Mouse (Mus musculus) heart, postnatal 0 days (tissue): ENCODE data around the gene Gm47996. TPM values are rescaled to one million over a fixed set of nuclear protein-coding genes. Genes with fewer than 3 reads are reported as not detected.

ENCODE experiments used
- ATAC-seq: fragments of 200-750 bp; cut with Nextera tagmentation; 2 replicates; pipeline ENCODE4 v1.8.0; 2017; ENCODE audit warnings: low read depth, moderate number of reproducible peaks, moderate library complexity; ENCODE audit not compliant: insufficient read depth
- DNase-seq: peaks from one replicate; pipeline ENCODE4 v3.0.0-alpha.2; 2016; ENCODE audit warnings: low spot score
- H3K27ac ChIP-seq: fragments of 300-500 bp; sonication (generic); 2 replicates; pipeline ENCODE4 v1.5.1; 2014; ENCODE audit warnings: low read depth, mild to moderate bottlenecking
- H3K27me3 ChIP-seq: fragments of 300-500 bp; sonication (generic); 2 replicates; pipeline ENCODE4 v1.6.1; 2014; ENCODE audit warnings: low read length, mixed read lengths; ENCODE audit not compliant: control insufficient read depth, insufficient read depth
- H3K36me3 ChIP-seq: fragments of 300-500 bp; sonication (generic); replicated peaks from 2 replicates; pipeline ENCODE4 v1.6.1; 2014; ENCODE audit warnings: low read length, mixed read lengths; ENCODE audit not compliant: control insufficient read depth, insufficient read depth
- H3K4me1 ChIP-seq: fragments of 300-500 bp; sonication (generic); 2 replicates; pipeline ENCODE4 v1.6.1; 2014; ENCODE audit warnings: antibody characterized with exemption; ENCODE audit not compliant: control insufficient read depth, insufficient read depth
- H3K4me2 ChIP-seq: fragments of 300-500 bp; sonication (generic); 2 replicates; pipeline ENCODE4 v1.6.1; 2014; ENCODE audit warnings: low read depth, mild to moderate bottlenecking, low read length, moderate library complexity
- H3K4me3 ChIP-seq: fragments of 300-500 bp; sonication (generic); 2 replicates; pipeline ENCODE4 v1.5.1; 2014; ENCODE audit warnings: low read depth, low read length
- H3K9ac ChIP-seq: fragments of 300-500 bp; sonication (generic); replicated peaks from 2 replicates; pipeline ENCODE4 v1.6.1; 2014; ENCODE audit warnings: low read depth, low read length, mixed read lengths
- H3K9me3 ChIP-seq: fragments of 300-500 bp; sonication (generic); replicated peaks from 2 replicates; pipeline ENCODE4 v1.6.1; 2016; ENCODE audit warnings: low read length; ENCODE audit not compliant: control insufficient read depth
- CTCF ChIP-seq: IDR thresholded peaks from 2 replicates; pipeline ENCODE4 v1.5.1; 2016; ENCODE audit warnings: antibody characterized with exemption, control low read depth, low read depth
- EP300 ChIP-seq: IDR thresholded peaks from 2 replicates; pipeline ENCODE4 v1.6.1; 2016; ENCODE audit warnings: antibody characterized with exemption, low read depth
- WGBS: fragments of 180-500 bp; shearing (Covaris S2); extraction: QIAGEN DNeasy Blood & Tissue Kit; methylation state at CpG from one replicate; pipeline ENCODE4 v1.1.7; 2014; 5-methylcytosine and 5-hydroxymethylcytosine counted together
- polyA plus RNA-seq: library from polyadenylated mRNA; unstranded; fragments of >200 nt; fragmentation: Nextera tagmentation; extraction: Ambion mirVana; gene quantifications from 2 replicates; pipeline ENCODE4 v1.2.1, GENCODE M21; 2015
- total RNA-seq: library from RNA; depleted of rRNA; stranded (reverse); fragments of >200 nt; gene quantifications from 2 replicates; pipeline ENCODE4 v1.2.3, GENCODE M21; 2014; ENCODE audit warnings: low replicate concordance

Gm47996 gene
- total and polyA plus RNA-seq, 2 experiments from 2014 or later: not detected

GRCm38 (mm10) chr1:151219045-151219444, 9.1 kb downstream of the Gm47996 start:
- WGBS: 97% methylated on average over 5 of the region's 5 CpGs

GRCm38 (mm10) chr1:151220098-151220497, 10.2 kb downstream of the Gm47996 start:
- H3K9me3 ChIP-seq: no peaks in the 10 kb centered on the region
- TF ChIP-seq EP300 (no peak), CTCF (no peak)
- no peak overlapping the region for H3K4me3 ChIP-seq
- DNase-seq: no peak
- no peak for ATAC-seq
- no peaks in the 10 kb centered on the region for H3K27me3 ChIP-seq
- no peak overlapping the region for H3K9ac ChIP-seq
- H3K4me2 ChIP-seq: no peak overlapping the region
- no peaks in the 10 kb centered on the region for H3K36me3 ChIP-seq
- WGBS: 77% methylated on average over 7 of the region's 7 CpGs
- no peaks in the 10 kb centered on the region for H3K4me1 ChIP-seq
- H3K27ac ChIP-seq: no peak overlapping the region

More at GRCm38 (mm10) chr1:151219045-151219444, 9.1 kb downstream of the Gm47996 start:
- Histone ChIP-seq H3K9ac (no peak overlapping the region), H3K4me1 (no peaks in the 10 kb centered on the region), H3K36me3 (no peaks in the 10 kb centered on the region), H3K4me3 (no peak overlapping the region), H3K4me2 (no peak overlapping the region), H3K27ac (no peak overlapping the region), H3K9me3 (no peaks in the 10 kb centered on the region), H3K27me3 (no peaks in the 10 kb centered on the region)
- TF ChIP-seq CTCF: no peak
- TF ChIP-seq EP300: no peak
- no peak for DNase-seq
- no peak for ATAC-seq

GRCm38 (mm10) chr1:151222561-151223267, 12.8 kb downstream of the Gm47996 start:
- no peaks in the 10 kb centered on the region for H3K4me1 ChIP-seq
- no peak for TF ChIP-seq CTCF
- no peak for TF ChIP-seq EP300
- 83% methylated on average over 10 of the region's 10 CpGs for WGBS
- H3K27ac ChIP-seq: no peak overlapping the region
- no peaks in the 10 kb centered on the region for H3K27me3 ChIP-seq
- no peak overlapping the region for H3K4me2 ChIP-seq
- no peak for DNase-seq
- H3K9me3 ChIP-seq: no peaks in the 10 kb centered on the region
- H3K4me3 ChIP-seq: no peak overlapping the region
- no peak for ATAC-seq
- H3K9ac ChIP-seq: no peak overlapping the region
- no peaks in the 10 kb centered on the region for H3K36me3 ChIP-seq

GRCm38 (mm10) chr1:151223377-151223776, 13.4 kb downstream of the Gm47996 start:
- ATAC-seq (no peak), DNase-seq (no peak)
- Histone ChIP-seq H3K36me3 (no peaks in the 10 kb centered on the region), H3K27me3 (no peaks in the 10 kb centered on the region), H3K4me1 (no peaks in the 10 kb centered on the region), H3K9ac (no peak overlapping the region), H3K4me2 (no peak overlapping the region), H3K27ac (no peak overlapping the region), H3K9me3 (no peaks in the 10 kb centered on the region), H3K4me3 (no peak overlapping the region)
- TF ChIP-seq CTCF (no peak), EP300 (no peak)
- 33% methylated on average over 1 of the region's 1 CpGs for WGBS

DNA sequence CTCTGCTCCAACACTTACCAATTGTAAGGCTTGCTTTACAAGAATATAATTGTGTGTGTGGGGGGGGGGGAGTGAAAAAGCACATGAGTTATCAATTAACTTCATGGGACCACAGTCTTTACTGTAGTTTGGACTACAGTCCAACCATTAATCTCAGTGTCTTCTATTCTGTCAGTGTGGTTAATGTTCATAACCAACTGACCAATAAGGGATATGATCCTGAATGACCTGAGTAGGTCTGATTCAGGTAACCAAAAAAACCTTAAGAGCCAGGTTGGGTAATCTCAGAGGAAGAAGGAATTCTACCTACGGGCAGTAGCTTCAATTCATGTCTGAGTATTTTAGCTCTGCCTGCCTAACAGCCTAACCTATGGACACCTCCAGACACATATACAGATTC, 14.6 kb downstream of the Gm47996 start:
- no peaks in the 10 kb centered on the region for H3K36me3 ChIP-seq
- no peak overlapping the region for H3K4me2 ChIP-seq
- no peak for ATAC-seq
- 96% methylated on average over 1 of the region's 1 CpGs for WGBS
- H3K9me3 ChIP-seq: no peaks in the 10 kb centered on the region
- H3K9ac ChIP-seq: no peak overlapping the region
- no peaks in the 10 kb centered on the region for H3K27me3 ChIP-seq
- H3K27ac ChIP-seq: no peak overlapping the region
- H3K4me3 ChIP-seq: no peak overlapping the region
- TF ChIP-seq CTCF: no peak
- H3K4me1 ChIP-seq: no peaks in the 10 kb centered on the region
- DNase-seq: no peak

DNA sequence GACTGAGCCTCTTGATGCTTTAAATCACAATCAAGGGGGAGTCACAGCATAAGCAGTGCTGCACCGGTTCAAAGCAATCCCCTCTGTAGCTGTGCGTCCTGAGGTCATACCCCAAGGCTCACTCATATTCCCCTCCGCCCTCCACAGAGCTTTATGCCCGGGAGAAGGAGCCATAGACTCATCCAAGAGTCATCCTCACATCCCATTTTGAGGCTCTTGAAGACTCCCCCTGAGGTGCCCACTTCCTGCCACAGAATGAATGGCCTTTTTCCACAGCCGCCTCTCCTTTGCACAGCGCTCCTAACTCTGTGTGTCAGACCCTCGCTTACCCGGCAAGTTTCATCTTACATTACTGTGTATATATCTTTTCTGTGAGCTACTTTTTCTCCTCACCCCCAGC, 17.6 kb downstream of the Gm47996 start:
- WGBS: 74% methylated on average over 8 of the region's 8 CpGs
- no peak overlapping the region for H3K4me3 ChIP-seq
- H3K4me2 ChIP-seq: no peak overlapping the region

More for the DNA sequence above, 17.6 kb downstream of the Gm47996 start:
- TF ChIP-seq EP300 (no peak), CTCF (no peak)
- no peak for DNase-seq
- Histone ChIP-seq H3K27me3 (no peaks in the 10 kb centered on the region), H3K36me3 (no peaks in the 10 kb centered on the region), H3K27ac (no peak overlapping the region), H3K4me1 (no peaks in the 10 kb centered on the region), H3K9ac (no peak overlapping the region), H3K9me3 (no peaks in the 10 kb centered on the region)
- no peak for ATAC-seq
